Mouse (Mus musculus): ENCODE data around the gene Cers6. TPM values are rescaled to one million over a fixed set of nuclear protein-coding genes. Genes with fewer than 3 reads are reported as not detected.

The Cers6 gene
- polyA plus RNA-seq, 1 experiment from 2014 or later: 82.3 TPM

DNA sequence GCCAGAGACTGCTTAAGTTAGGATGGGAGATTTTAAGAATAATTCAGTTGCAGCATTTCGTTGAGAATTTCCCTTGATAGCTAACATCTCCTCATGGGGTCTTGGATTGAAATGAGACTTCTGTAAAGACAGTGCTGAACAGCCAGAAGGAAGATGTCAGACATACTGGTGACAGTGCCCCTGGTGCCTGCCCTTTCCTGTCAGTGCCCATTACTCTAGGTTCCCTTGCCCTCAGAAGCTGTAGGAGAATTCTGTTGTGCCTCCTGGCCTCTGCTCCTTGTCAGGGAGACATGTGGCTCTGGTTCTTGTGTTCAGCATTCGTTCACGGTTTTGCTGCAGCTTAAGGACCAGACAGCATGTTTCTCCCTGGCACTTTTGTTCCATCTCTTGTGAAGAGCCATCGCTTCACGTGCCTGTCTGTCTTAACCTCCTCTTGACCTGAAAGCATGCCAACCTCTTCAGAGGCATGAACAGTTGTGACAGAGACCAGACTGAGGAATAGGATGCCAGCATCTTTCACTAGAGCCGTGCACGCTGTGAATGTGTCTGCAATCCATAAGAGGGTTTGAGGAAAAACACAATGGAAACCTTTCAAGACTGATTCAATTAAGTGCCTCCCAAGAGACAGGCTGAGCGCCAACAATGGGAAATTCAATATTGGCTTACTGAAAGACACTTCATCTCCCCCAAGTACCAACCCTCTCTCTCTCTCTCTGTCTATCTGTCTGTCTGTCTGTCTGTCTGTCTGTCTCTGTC is 225.4 kb downstream of the Cers6 start:
- Histone ChIP-seq H3K9me3 (ENCODE audit: control insufficient read depth, low read length) (no peaks in the 10 kb centered on the region), H3K4me2 (ENCODE audit: low read depth, low read length) (no peak overlapping the region), H3K4me3 (ENCODE audit: low read depth, low read length) (no peak overlapping the region), H3K9ac (replicated peaks; ENCODE audit: low read depth, low read length) (no peak overlapping the region), H3K4me1 (ENCODE audit: control insufficient read depth, insufficient read depth, low read length) (peaks cover 14% of the 10 kb centered on the region; the same call in 1 of the 2 replicates), H3K27me3 (ENCODE audit: control insufficient read depth, insufficient read depth, low read length) (no peaks in the 10 kb centered on the region), H3K27ac (ENCODE audit: low read depth, low read length) (no peak overlapping the region), H3K36me3 (ENCODE audit: control insufficient read depth, insufficient read depth, low read length) (no peaks in the 10 kb centered on the region)
- peak; percentile 50; the same call in 1 of the 2 replicates for ATAC-seq (ENCODE audit: low read depth)
- 36% methylated on average over 8 of the region's 8 CpGs for WGBS

DNA sequence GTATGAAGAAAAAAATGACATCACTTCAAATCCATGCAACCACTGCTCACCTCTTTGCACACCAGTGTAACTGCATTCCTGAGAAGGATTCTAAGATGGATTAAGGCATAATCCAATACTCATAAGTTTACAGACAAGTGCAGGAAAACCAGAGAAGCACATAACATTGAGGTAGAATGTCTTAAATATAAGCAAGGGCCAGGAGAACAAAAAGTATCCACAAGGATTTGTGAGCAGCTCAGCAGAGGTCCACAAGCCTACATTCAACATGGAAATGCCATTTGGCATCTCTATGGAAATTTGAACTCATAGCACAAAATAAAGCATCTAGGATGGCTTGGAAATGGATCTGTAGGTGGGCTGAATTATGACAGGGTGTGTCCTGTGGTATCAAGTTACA is 234.6 kb downstream of the Cers6 start:
- no peak overlapping the region for H3K4me3 ChIP-seq (ENCODE audit: low read depth, low read length)

DNA sequence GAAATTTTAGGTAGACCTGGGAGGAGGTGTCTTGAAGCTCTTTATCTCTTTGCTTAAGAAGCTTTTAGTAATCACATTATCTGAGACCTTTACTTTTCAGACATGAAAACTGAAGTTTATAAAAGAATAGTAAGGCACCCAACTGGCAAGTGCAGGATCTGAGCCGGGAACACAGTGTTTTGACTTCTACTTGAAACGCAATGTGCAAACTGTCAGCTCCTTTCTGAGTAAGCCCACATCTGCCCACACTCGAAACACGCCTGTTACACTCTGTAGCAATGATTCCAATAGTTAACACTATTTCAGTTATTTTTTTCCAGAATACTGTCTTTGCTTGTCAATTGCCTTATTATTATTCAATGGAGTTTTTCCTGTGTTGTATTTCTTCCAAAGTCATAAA is 235.6 kb downstream of the Cers6 start:
- 94% methylated on average over 4 of the region's 4 CpGs for WGBS
- Histone ChIP-seq H3K27ac (ENCODE audit: low read depth, low read length) (no peak overlapping the region), H3K27me3 (ENCODE audit: control insufficient read depth, insufficient read depth, low read length) (no peaks in the 10 kb centered on the region), H3K4me2 (ENCODE audit: low read depth, low read length) (no peak overlapping the region), H3K4me1 (ENCODE audit: control insufficient read depth, insufficient read depth, low read length) (no peaks in the 10 kb centered on the region), H3K4me3 (ENCODE audit: low read depth, low read length) (no peak overlapping the region), H3K36me3 (ENCODE audit: control insufficient read depth, insufficient read depth, low read length) (no peaks in the 10 kb centered on the region), H3K9me3 (ENCODE audit: control insufficient read depth, low read length) (no peaks in the 10 kb centered on the region), H3K9ac (replicated peaks; ENCODE audit: low read depth, low read length) (no peak overlapping the region)
- no peak for ATAC-seq (ENCODE audit: low read depth)

More for the DNA sequence above, 234.6 kb downstream of the Cers6 start:
- no peaks in the 10 kb centered on the region for H3K4me1 ChIP-seq (ENCODE audit: control insufficient read depth, insufficient read depth, low read length)
- no peaks in the 10 kb centered on the region for H3K27me3 ChIP-seq (ENCODE audit: control insufficient read depth, insufficient read depth, low read length)
- no peaks in the 10 kb centered on the region for H3K9me3 ChIP-seq (ENCODE audit: control insufficient read depth, low read length)
- H3K36me3 ChIP-seq (ENCODE audit: control insufficient read depth, insufficient read depth, low read length): no peaks in the 10 kb centered on the region
- H3K4me2 ChIP-seq (ENCODE audit: low read depth, low read length): no peak overlapping the region
- H3K27ac ChIP-seq (ENCODE audit: low read depth, low read length): no peak overlapping the region
- no peak for ATAC-seq (ENCODE audit: low read depth)
- H3K9ac ChIP-seq (replicated peaks; ENCODE audit: low read depth, low read length): no peak overlapping the region

DNA sequence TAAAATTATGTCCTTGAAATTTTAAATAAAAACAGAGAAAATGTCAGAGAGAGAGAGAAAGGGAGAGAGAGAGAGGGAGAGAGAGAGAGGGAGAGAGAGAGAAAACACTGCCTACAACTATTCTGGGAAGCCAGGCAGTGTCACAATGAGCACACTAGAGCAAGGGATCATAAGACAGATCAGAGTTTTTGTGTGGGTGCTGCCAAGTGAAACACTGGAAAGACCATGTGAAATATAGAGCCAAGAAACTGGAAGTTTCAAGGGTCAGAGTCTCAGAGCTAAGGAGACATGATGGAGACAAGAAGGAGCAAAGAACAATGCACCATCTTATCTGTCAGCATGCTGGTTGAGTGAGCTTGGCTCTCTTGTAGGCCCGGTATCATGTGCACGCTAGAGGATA is 236.3 kb downstream of the Cers6 start:
- Histone ChIP-seq H3K27ac (ENCODE audit: low read depth, low read length) (no peak overlapping the region), H3K4me1 (ENCODE audit: control insufficient read depth, insufficient read depth, low read length) (no peaks in the 10 kb centered on the region), H3K9ac (replicated peaks; ENCODE audit: low read depth, low read length) (no peak overlapping the region), H3K4me2 (ENCODE audit: low read depth, low read length) (no peak overlapping the region), H3K27me3 (ENCODE audit: control insufficient read depth, insufficient read depth, low read length) (no peaks in the 10 kb centered on the region), H3K4me3 (ENCODE audit: low read depth, low read length) (no peak overlapping the region), H3K9me3 (ENCODE audit: control insufficient read depth, low read length) (no peaks in the 10 kb centered on the region), H3K36me3 (ENCODE audit: control insufficient read depth, insufficient read depth, low read length) (no peaks in the 10 kb centered on the region)
- ATAC-seq (ENCODE audit: low read depth): no peak
- 98% methylated on average over 2 of the region's 2 CpGs for WGBS

DNA sequence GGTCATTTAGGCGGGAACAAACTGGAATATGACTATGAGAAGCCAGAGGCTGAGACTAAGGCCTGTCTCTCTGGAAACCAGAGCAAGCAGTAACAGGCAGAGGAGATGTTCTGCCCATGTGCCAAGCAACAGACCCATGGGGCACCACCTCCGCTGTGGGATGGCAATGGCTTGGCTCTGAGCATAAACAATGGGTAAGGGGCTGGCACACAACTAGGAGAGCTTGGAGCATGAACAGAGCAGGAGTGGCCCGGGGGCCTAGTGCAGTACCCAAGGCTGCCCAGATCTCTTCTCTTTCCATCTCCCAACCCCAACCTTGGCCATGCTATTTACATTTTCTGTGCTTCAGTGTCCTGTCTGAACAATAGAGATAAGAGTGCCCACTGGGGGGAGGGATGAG is 237.5 kb downstream of the Cers6 start:
- no peak overlapping the region for H3K4me3 ChIP-seq (ENCODE audit: low read depth, low read length)
- 85% methylated on average over 3 of the region's 3 CpGs for WGBS
- H3K4me2 ChIP-seq (ENCODE audit: low read depth, low read length): no peak overlapping the region
- no peak overlapping the region for H3K9ac ChIP-seq (replicated peaks; ENCODE audit: low read depth, low read length)
- ATAC-seq (ENCODE audit: low read depth): no peak
- H3K27ac ChIP-seq (ENCODE audit: low read depth, low read length): no peak overlapping the region
- no peaks in the 10 kb centered on the region for H3K4me1 ChIP-seq (ENCODE audit: control insufficient read depth, insufficient read depth, low read length)
- H3K9me3 ChIP-seq (ENCODE audit: control insufficient read depth, low read length): no peaks in the 10 kb centered on the region
- no peaks in the 10 kb centered on the region for H3K36me3 ChIP-seq (ENCODE audit: control insufficient read depth, insufficient read depth, low read length)
- no peaks in the 10 kb centered on the region for H3K27me3 ChIP-seq (ENCODE audit: control insufficient read depth, insufficient read depth, low read length)

DNA sequence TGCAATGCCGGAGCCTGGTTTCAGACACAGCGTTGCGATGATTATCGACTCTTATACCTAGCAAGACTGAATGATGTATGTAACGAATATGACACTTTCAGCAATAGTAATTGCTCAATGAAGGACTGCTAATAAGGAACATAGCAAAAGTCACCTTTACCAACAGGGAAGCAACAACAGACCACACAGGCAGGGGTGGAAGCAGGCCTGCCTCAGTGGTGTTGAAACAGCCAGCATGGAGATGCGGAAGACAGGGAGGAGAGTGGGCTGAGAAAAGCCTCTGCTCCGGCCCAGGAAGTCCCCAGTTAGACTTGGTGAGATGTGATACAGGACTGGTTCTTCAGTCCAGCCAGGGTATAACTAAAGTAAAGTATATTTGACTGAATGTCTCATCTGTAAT is 237.9 kb downstream of the Cers6 start:
- Histone ChIP-seq H3K36me3 (ENCODE audit: control insufficient read depth, insufficient read depth, low read length) (no peaks in the 10 kb centered on the region), H3K9ac (replicated peaks; ENCODE audit: low read depth, low read length) (no peak overlapping the region), H3K9me3 (ENCODE audit: control insufficient read depth, low read length) (no peaks in the 10 kb centered on the region), H3K27ac (ENCODE audit: low read depth, low read length) (no peak overlapping the region), H3K4me1 (ENCODE audit: control insufficient read depth, insufficient read depth, low read length) (no peaks in the 10 kb centered on the region), H3K4me3 (ENCODE audit: low read depth, low read length) (no peak overlapping the region), H3K27me3 (ENCODE audit: control insufficient read depth, insufficient read depth, low read length) (no peaks in the 10 kb centered on the region), H3K4me2 (ENCODE audit: low read depth, low read length) (no peak overlapping the region)
- 95% methylated on average over 7 of the region's 7 CpGs for WGBS
- no peak for ATAC-seq (ENCODE audit: low read depth)

DNA sequence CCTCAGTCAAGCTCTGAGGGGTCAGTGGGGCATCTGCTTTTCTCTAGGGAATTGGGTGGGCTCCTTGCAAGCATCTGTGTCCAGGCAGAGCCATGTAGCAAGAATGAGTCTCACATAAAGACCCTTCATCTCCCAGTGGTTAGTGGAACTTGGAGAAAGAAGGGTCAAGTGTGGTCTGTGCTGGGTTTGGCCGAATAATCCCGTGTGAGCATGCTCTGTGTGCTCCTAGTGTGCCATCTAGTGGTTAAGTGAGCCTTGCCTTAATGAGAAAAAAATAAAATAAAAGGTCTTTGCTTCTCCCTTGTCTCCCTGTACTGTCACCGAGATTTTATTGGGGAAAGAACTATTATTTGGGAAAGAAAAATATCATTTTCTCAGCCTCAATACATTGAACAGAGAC is 239.5 kb downstream of the Cers6 start:
- H3K4me1 ChIP-seq (ENCODE audit: control insufficient read depth, insufficient read depth, low read length): no peaks in the 10 kb centered on the region
- no peak overlapping the region for H3K4me3 ChIP-seq (ENCODE audit: low read depth, low read length)
- no peak overlapping the region for H3K9ac ChIP-seq (replicated peaks; ENCODE audit: low read depth, low read length)
- no peak overlapping the region for H3K27ac ChIP-seq (ENCODE audit: low read depth, low read length)
- no peak overlapping the region for H3K4me2 ChIP-seq (ENCODE audit: low read depth, low read length)
- H3K27me3 ChIP-seq (ENCODE audit: control insufficient read depth, insufficient read depth, low read length): no peaks in the 10 kb centered on the region
- 31% methylated on average over 3 of the region's 3 CpGs for WGBS
- H3K9me3 ChIP-seq (ENCODE audit: control insufficient read depth, low read length): no peaks in the 10 kb centered on the region
- ATAC-seq (ENCODE audit: low read depth): no peak
- no peaks in the 10 kb centered on the region for H3K36me3 ChIP-seq (ENCODE audit: control insufficient read depth, insufficient read depth, low read length)

DNA sequence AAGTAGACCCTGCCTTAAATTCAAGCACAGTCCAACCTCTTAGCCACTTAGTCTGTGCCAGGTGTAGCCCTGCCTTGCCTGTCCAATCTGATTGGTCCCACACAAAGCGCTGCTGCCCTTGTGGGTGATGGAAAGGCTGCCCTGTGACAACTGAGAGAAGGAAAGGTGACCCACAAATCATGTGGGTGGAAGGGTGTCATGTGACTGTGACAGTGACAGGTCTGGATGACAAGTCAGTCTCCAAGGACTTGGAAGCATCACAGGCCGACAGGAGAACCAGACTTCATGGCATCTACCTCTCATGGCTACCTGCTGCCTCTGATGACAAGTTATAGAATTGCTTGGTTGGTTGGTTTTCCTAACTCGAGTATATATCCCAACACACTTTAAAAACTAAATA is 242.3 kb downstream of the Cers6 start:
- no peak overlapping the region for H3K4me2 ChIP-seq (ENCODE audit: low read depth, low read length)
- H3K27me3 ChIP-seq (ENCODE audit: control insufficient read depth, insufficient read depth, low read length): no peaks in the 10 kb centered on the region
- H3K9ac ChIP-seq (replicated peaks; ENCODE audit: low read depth, low read length): no peak overlapping the region
- no peak overlapping the region for H3K4me3 ChIP-seq (ENCODE audit: low read depth, low read length)
- H3K27ac ChIP-seq (ENCODE audit: low read depth, low read length): no peak overlapping the region
- ATAC-seq (ENCODE audit: low read depth): no peak; the same call in 1 of the 2 replicates
- no peaks in the 10 kb centered on the region for H3K9me3 ChIP-seq (ENCODE audit: control insufficient read depth, low read length)
- H3K4me1 ChIP-seq (ENCODE audit: control insufficient read depth, insufficient read depth, low read length): no peaks in the 10 kb centered on the region
- H3K36me3 ChIP-seq (ENCODE audit: control insufficient read depth, insufficient read depth, low read length): no peaks in the 10 kb centered on the region
- 60% methylated on average over 3 of the region's 3 CpGs for WGBS

DNA sequence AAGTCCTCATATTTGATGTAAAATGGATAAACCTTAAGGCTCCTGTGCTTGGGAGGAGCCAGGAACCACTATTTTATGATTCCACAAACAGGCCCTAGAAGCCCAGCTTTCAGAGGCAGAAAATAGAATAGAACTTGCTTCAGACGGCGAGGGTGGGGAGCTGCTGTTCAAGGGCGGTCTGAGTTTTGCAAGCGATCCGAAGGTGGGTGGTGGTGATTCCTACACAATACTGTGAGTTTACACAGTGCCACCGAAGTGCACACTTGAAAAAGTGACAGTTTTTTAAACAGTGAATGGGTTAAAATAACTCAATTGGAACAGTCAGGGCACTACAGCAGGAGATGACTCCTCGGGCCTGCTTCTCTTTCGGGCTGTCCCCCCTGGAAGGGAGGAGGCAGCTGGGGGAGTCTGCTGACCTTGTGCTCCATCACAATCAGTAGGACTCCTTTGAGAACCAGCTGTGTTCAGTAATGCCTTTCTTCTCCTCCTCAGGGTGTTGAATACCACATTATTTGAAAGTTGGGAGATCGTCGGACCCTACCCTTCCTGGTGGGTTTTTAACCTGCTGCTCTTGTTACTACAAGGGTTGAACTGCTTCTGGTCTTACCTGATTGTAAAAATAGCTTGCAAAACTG is 243.4 kb downstream of the Cers6 start:
- H3K27ac ChIP-seq (ENCODE audit: low read depth, low read length): no peak overlapping the region
- WGBS: 53% methylated on average over 10 of the region's 10 CpGs
- H3K4me1 ChIP-seq (ENCODE audit: control insufficient read depth, insufficient read depth, low read length): no peaks in the 10 kb centered on the region
- no peaks in the 10 kb centered on the region for H3K27me3 ChIP-seq (ENCODE audit: control insufficient read depth, insufficient read depth, low read length)
- ATAC-seq (ENCODE audit: low read depth): no peak
- H3K36me3 ChIP-seq (ENCODE audit: control insufficient read depth, insufficient read depth, low read length): no peaks in the 10 kb centered on the region
- no peaks in the 10 kb centered on the region for H3K9me3 ChIP-seq (ENCODE audit: control insufficient read depth, low read length)
- H3K4me2 ChIP-seq (ENCODE audit: low read depth, low read length): no peak overlapping the region
- H3K9ac ChIP-seq (replicated peaks; ENCODE audit: low read depth, low read length): no peak overlapping the region
- no peak overlapping the region for H3K4me3 ChIP-seq (ENCODE audit: low read depth, low read length)
